Mouse (Mus musculus): ENCODE measurements at regions not wholly inside any gene's neighbourhood (a gene's known extent, or its start where the extent isn't known, plus 50 kb on each side); places are given as distances from the start of the nearest gene placed in this dataset.

DNA sequence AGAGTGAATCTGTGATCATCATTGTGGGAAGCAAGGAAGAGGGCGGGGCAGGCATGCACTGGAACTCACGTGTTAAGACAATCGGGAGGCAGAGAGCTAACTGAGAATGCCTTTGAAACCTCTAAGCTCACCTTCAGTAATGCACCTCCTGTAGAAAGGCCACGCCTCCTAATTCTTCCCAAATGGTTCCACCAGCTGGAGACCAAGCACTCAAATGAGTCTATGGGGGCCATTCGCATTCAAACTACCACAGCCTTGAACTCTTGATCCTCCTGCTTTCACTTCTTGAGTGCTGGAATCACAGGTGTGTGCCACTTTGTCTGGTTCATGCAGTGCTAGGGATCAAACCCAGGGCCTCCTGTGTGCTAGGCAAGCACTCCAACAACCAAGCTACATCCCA, 68.5 kb upstream of the Tnrc6c start:
- in situ Hi-C loops (cut with MboI; ENCODE audit: low pct_unique_long_range_greater_than_20kb in 1 of 2, low sequenced_read_pairs in 2 of 2, unreplicated experiment in 1 of 2) = no loop called here

DNA sequence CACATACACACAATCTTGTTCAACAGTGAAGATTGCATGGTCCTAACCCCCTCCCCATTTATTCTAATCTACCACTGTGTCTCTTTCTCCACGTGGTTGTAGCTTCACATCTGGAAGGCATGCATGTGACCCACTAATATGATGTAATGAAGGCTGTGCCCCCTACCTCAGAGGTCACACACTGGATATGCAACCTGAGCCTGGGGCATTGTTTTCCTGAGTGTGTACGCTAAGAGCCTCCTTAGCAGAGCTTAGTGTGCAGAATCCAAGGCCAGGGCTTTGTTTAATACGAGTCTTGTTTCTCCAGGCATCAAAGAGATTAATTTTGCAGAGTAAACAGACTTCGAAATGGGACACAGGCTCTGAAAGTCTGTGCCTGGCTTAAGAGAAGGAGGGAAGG, 68.0 kb upstream of the Tnrc6c start:
- in situ Hi-C loops (cut with MboI; ENCODE audit: low pct_unique_long_range_greater_than_20kb in 1 of 2, low sequenced_read_pairs in 2 of 2, unreplicated experiment in 1 of 2) = no loop called here

DNA sequence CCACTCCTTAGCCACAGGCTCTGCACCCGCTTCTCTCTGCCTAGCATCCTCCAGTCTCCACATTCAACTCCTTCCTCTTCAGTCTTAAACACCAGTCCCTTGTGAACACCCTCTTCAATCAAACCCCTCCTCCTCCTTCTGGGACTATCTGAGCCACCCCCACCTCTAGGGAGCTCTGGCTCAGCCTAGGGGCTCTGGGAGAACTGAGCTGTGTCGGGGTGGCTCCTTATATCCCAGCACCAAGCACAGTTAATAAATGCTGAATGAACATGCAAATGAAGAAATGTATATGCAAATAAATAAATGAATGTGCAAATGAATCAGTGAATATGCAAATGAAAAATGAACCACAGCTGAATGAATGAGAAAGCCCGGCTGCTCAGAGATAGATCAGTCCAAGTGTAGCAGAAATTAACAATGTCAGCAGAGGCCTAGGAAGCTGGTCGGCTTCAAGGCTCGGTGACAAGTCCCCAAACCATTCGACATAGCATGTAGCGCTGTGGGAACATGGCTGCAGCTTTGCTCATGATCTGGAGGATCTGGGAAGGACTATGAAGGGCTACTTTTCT, 67.1 kb upstream of the Tnrc6c start:
- in situ Hi-C loops (cut with MboI; ENCODE audit: low pct_unique_long_range_greater_than_20kb in 1 of 2, low sequenced_read_pairs in 2 of 2, unreplicated experiment in 1 of 2) = no loop called here

DNA sequence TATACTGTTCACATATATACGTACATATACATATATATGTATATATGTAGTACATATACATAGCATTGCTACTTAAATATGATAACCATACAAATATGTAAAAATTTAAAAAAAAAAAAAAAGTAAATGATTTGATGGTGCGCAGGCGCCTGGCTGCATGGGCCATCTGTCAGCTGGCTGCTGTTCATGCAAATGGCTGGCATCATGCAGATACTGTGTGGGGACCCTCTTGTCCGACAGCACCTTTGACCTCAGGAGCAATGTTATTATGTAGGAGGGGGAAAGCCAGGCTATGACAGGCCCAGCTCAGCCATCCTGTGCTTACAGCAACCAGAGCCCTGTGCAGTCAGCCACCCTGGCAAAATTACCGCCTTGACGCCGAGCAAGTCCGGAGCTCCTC, 65.1 kb upstream of the Tnrc6c start:
- in situ Hi-C loops (cut with MboI; ENCODE audit: low pct_unique_long_range_greater_than_20kb in 1 of 2, low sequenced_read_pairs in 2 of 2, unreplicated experiment in 1 of 2) = no loop called here

DNA sequence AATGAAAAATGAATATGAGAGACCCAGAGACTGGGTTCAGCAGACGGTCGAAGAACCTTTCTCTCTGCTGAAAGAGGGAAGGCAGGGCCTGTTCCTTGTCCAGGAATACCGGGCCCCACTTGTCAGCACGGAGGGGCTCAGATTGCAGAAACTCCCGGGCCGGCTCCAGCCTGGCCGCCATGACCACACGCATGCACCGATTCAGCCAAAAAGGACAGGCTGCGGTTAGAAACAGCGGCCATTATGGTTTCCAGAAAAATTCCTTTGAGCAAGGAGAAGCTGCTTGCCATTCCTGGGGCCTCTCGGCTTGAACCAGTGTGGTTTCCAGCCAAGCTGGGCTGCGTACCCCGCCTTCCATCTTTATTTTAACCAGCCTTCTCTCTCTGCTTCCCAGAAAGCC, 64.7 kb upstream of the Tnrc6c start:
- in situ Hi-C loops (cut with MboI; ENCODE audit: low pct_unique_long_range_greater_than_20kb in 1 of 2, low sequenced_read_pairs in 2 of 2, unreplicated experiment in 1 of 2) = no loop called here

DNA sequence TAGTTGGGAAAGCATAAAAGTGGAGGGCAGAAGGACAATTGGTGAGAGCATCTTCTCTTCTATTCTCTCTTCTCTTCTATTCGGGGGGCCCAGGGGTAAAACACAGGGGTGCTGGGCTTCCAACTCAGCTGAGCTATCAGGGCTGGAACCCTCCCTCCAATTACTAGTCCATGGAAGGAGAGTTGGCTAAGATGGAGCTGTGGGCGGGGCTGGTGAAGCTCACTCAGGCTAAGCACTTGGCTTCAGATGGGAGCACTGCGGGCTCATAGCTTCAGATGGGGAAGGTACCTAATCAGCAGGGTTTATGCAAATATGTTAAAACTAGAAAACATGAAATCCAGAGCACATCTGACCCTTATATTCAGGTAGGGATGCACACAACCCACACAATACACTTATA, 61.5 kb upstream of the Tnrc6c start:
- in situ Hi-C loops (cut with MboI; ENCODE audit: low pct_unique_long_range_greater_than_20kb in 1 of 2, low sequenced_read_pairs in 2 of 2, unreplicated experiment in 1 of 2) = no loop called here

DNA sequence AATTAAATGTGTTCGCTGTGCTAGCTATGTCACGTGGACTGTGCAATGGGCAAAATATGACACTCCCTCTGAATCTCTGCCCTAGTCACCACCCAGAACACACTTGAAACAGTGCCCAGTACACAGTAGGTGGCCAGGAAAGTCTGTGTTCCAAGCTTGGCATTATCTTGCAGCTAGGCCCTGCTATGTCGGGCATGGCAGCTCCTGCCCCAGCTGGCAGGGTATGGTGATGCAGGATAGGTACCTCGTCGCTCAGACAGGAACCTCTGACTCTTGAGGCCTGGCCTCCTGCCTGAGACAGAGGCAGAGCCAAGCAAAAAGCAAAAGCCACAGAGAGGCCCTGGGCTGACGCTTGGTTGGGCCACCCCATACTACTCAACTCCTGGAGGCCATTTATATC, 57.9 kb upstream of the Tnrc6c start:
- in situ Hi-C loops (cut with MboI; ENCODE audit: low pct_unique_long_range_greater_than_20kb in 1 of 2, low sequenced_read_pairs in 2 of 2, unreplicated experiment in 1 of 2) = no loop called here

DNA sequence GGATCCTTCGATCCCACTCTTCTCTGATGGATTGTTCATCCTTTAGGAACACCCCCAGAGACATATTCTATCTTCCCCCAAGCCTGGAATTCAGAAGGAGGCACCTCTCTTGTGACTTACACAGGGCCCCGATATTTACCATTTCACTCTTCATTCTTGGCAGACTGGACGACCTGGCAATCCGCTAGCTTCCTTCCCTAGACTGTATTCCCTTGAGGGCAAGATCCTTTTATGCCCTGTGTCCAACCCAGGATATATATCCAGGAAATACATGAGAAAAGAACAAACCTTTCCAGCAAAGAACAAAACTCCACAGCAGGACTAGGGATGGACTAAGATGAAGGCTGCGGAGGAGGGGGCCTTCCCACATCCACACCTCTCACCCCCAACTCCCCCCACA, 56.3 kb upstream of the Tnrc6c start:
- in situ Hi-C loops (cut with MboI; ENCODE audit: low pct_unique_long_range_greater_than_20kb in 1 of 2, low sequenced_read_pairs in 2 of 2, unreplicated experiment in 1 of 2) = no loop called here

DNA sequence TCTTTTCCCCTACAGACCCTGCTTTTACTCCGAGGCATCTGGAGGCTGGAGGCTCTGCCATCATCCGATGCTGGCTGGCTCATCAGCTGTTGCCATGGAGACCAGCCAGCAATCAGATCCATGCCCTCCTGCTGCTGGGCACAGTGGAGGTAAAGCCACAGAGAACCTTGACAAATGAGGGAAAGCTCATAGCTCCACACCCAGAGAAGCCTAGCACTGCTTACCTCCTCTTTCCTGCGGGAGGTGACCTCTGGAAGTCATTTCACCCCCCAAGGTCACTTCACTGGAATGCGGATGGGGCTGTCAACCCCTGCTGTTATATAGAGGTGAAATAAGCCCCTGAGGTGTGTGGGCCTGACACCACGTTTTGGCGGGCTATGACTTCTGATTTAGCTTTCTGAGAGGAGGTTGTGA, 55.9 kb upstream of the Tnrc6c start:
- in situ Hi-C loops (cut with MboI; ENCODE audit: low pct_unique_long_range_greater_than_20kb in 1 of 2, low sequenced_read_pairs in 2 of 2, unreplicated experiment in 1 of 2) = no loop called here

DNA sequence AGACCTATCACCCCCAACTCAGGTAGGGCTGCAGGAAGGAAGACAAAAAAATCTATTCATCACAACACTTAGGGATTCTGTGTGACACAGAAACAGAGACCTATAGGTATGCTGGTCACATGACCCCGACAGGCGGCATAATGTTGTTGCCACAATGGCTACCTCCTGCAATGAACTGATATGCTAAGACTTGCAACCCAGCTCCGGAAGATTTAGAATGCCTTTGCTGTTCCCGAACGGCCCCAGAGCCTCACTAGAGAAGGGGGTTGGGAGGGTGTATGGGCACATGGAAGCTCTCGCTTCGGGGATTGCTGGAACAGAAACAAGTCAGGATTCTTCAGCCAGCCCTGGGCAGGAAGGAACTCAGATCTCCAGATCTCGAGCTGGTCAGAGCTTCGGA, 55.5 kb upstream of the Tnrc6c start:
- in situ Hi-C loops (cut with MboI; ENCODE audit: low pct_unique_long_range_greater_than_20kb in 1 of 2, low sequenced_read_pairs in 2 of 2, unreplicated experiment in 1 of 2) = no loop called here

DNA sequence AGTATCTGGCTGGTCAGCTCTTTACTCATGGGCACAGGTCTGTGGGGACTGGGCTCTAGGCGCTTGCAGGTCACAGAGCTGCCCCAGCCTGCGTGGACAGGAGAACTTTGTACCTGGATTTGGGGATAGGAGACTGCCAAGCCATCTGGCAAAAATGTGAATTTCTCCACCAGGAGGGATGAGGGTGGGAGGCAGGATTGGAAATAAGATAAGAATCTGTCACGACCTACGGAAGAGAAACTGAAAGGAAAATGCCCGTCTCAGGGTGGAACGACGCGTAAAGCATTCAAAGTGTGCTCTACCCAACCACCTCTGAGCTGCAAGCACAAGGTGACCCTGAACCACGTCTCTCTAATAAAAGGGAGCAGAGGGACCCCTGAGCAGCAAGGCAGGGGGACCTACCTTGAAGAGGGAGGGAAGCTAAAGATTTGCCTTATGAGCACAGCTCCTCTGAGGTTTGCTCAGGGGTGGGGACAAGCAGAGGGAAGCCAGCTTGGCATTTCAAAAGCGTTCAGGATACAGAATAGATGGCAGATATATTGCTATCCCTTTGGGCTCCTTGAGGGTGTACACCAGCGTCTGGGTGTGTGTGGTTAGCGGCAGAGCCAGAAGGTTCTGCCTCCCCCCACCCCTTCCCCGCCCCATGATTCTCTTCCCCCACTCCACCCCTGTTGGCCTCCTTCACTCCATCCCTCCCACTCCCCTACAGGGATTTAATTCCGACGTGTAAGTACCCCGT, 54.9 kb upstream of the Tnrc6c start:
- in situ Hi-C loops (cut with MboI; ENCODE audit: low pct_unique_long_range_greater_than_20kb in 1 of 2, low sequenced_read_pairs in 2 of 2, unreplicated experiment in 1 of 2) = no loop called here

DNA sequence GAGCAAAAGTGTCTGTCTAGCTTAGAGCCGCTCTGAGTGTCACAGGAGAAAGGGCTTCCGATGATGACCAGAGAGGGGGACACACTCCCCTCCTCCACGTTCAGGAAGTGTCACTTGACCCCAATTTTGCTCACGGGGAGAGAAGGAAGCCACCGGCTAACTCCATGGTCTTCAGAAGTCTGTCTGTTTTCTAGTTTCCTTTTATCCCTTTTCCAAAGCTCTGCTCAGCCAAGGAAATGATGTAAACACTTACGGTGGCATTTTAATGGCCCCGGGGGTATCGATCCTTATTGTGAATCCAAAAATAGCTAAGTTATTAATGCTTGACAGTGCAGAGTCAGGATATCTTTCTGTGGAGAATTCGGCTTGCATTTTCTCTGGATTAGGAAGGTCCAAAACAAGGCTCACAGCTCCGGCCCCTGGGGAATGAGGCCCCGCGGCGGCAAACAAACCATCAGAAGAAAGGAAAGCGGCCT, 54.3 kb upstream of the Tnrc6c start:
- in situ Hi-C loops (cut with MboI; ENCODE audit: low pct_unique_long_range_greater_than_20kb in 1 of 2, low sequenced_read_pairs in 2 of 2, unreplicated experiment in 1 of 2) = loop anchor here in 1 of 2 experiments (25.0 kb wide), 1 partner anchor 513 kb away; no protein-coding TSS in a partner anchor

DNA sequence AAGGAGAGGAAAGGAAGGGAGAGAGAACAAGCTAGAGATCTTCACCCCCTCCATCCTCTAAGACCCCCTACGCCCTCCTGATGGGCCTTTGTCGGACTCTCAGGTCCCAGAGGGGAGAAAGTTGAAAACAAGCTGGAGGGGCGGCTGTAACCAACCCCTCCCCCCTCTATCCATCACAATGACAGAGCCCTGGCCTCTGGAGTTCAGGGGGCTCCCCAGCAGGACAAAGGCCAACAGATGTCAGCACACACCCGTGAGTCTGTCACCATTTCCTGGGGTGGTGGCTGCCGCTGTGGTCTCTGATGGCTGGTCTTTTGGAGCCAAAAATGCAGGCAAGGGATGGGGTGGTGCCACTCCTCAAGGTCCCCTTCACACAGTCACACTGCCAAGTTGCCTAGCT, 52.9 kb upstream of the Tnrc6c start:
- in situ Hi-C loops (cut with MboI; ENCODE audit: low pct_unique_long_range_greater_than_20kb in 1 of 2, low sequenced_read_pairs in 2 of 2, unreplicated experiment in 1 of 2) = loop anchor here in 1 of 2 experiments (25.0 kb wide), 1 partner anchor 514 kb away; no protein-coding TSS in a partner anchor

DNA sequence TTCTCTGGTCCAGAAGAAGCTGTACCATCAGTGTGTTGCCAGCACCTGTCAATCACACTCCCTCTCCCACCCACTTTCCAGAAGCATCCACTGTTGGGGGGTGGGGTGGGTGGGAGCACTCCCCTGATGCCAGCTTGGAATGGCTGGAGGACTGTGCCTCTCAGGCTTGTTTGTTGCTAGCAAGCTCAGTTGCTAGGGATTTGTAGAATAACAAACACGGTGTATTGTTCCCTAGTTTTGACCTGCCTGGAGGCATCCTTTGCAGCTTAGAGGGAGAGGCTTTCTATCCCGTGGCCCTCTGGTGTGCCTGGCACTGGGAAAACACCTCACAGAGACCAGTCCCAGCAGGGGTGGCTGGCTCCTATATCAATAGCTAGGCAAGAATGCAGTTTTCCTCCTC, 50.1 kb upstream of the Tnrc6c start:
- in situ Hi-C loops (cut with MboI; ENCODE audit: low pct_unique_long_range_greater_than_20kb in 1 of 2, low sequenced_read_pairs in 2 of 2, unreplicated experiment in 1 of 2) = loop anchor here in 1 of 2 experiments (25.0 kb wide), 1 partner anchor 517 kb away; no protein-coding TSS in a partner anchor
